Mouse (Mus musculus) monocyte, adult 5-6 weeks (primary cell): ENCODE measurements around the gene Zc2hc1c. TPM values are rescaled to one million over a fixed set of nuclear protein-coding genes. Genes with fewer than 3 reads are reported as not detected.
A peak's percentile ranks its signal among the peaks of the same experiment; 100 is the strongest.

Experiments used
- ATAC-seq: fragments of 153-309, 156-312 bp; replicated peaks from 2 replicates; pipeline ENCODE4 v1.8.0; 2017; ENCODE audit warnings: mild to moderate bottlenecking; ENCODE audit not compliant: low TSS enrichment, insufficient number of reproducible peaks, severe bottlenecking, poor library complexity, low FRiP score
- total RNA-seq: library from RNA; stranded (forward); fragments of 200-1000, 200-491, 200-594 nt; gene quantifications from 3 replicates; pipeline ENCODE4 v1.2.3, GENCODE M21; 2017

The Zc2hc1c gene
- total RNA-seq, 1 experiment from 2014 or later: not detected

DNA sequence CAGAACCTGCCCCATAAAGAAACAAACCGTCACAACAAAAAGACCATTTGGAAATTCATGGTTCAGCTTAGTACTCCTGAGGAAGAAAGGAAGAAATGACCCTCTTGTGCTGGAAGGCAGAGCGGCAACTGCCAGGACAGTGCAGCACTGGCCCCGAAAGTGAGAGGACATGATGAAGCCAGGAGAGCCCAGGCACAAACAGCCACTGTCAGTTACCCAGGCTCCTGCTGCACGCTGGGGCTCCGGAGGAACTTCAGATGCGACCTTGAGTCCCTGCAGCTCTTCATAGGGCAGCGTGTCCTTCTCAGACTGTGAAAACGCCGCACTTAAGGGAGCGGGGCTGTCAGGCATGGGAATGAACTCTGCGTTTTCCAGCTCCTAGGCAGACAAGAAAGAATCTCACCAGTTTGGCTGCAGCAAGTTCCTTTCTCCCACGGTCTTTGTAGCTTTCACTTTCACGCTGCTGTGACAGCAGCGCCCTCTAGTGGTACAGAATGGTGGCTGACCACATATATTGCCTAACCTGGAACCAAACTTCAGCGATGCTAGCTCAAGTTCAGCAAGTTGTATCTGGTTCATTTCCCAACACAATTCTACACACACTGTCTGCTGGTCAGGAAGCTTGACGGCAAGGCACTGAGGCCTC, 17.0 kb downstream of the Zc2hc1c start:
- peak; percentile 84 for ATAC-seq

DNA sequence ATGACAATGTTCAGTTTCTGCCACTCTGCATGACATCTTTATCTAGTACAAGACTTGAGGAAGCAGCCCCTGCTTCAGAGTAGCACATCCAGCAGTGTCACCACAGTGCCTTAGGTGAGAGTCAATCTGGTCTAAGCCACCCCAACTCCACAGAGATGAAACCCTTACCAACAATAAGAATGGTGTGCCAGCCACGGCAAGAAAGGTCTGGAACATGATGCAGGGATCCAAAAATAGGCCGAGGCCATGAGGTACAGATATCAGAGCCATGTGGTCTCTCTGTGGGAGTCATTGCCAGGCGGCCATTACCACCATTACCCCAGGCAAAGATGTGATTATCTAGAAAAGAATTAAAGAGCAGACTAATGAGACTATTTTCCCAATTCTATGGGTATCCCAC, 20.3 kb downstream of the Zc2hc1c start:
- no peak for ATAC-seq

DNA sequence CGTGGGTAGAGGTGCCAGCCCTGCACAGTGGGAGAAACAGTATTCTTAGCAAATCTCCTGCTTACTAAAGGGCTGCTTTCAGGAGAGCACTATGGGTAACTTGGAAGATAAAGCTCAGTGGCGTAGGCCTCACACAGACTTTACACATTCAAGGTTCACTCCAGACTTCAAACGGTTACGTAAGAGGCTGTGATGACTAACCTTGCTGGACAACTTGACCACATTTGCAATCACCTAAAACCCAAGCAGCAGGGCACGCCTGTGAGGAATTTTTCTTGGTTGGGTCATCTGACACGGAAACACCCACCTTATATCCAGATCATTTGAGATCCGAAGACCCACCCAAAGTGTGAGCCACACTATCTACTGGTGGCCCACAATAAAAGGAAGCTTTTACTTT, 41.8 kb downstream of the Zc2hc1c start:
- no peak for ATAC-seq

DNA sequence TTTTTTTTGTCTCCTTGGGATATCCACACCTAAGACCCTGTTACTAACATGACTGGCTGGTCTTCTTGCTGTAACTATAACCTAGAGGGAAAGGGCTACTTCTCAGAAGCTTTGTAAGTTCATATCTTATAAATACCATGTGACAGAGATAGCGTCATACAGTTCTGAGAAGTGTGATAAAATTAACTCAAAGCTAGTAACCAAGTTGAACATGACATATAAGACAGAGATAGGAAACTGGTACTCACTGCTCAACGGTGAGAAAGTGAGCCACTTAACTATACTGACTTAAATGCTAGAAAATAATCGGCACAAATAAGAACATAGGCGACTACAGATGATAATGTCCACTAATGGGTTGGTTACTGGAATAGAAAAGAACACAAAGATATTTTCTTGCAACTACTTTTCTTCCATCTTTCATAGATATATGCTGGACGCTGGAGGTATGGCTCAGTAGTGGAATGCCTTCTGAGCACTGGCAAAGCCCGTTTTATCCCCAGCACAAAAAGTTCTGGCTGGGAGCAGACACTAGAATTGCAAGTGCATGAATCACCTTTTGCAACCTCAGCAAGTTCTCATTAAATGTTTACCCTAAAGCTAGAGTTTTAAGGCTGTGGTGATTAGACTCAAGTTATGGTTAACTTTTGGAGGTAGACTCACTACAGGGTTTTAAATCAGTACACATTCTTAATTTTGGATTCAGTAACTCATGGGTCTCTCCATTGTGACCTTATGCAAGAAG, 49.3 kb downstream of the Zc2hc1c start:
- ATAC-seq: no peak

DNA sequence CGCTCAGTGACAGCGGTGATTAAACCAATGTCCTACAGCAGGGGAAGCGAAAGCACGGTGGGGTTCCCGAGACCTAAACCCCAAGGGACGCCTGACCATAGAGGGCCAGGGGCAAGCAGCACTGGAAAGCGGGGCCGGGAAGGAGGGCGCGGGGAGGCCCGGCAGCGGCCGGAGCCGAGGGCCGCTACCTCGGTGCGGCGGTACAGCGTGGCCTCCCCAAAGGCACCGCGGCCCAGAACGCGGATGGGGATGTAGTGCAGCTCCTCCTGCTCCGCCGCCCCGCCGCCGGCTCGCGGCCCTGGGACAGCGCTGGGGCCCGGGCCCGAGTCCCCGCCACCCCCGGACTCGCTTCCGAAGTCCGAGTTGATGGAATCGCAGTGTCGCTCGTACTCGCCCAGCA, 50.4 kb downstream of the Zc2hc1c start:
- no peak for ATAC-seq

DNA sequence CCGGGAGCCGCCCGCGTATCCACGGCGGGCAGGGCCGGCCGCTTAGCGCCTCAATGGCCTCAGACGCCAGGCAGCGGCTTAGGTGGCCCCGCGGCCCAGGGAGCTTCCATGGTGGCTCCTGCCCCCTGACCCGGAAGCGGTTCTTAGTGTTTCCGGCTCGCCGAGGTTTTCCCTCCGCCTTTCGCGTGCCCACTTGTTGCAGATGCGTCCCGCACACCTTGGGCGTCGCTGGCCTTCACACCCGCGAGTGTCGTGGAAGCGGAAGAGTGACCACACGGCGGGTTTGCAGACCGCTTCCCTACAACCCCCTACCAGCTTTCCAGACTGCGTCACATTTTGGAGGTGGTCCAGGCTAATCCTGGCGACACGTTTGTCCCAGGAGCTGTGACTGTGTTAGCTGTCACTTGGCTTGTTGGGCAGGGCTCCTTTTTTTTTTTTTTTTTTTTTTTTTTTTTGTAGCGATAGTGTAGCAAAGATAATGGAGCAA, 50.9 kb downstream of the Zc2hc1c start, which contains the start of gene Nek9:
Nek9 (minus strand) TSS at position 120 of the 487 bp plus-strand sequence.
- ATAC-seq: peak; percentile 85

DNA sequence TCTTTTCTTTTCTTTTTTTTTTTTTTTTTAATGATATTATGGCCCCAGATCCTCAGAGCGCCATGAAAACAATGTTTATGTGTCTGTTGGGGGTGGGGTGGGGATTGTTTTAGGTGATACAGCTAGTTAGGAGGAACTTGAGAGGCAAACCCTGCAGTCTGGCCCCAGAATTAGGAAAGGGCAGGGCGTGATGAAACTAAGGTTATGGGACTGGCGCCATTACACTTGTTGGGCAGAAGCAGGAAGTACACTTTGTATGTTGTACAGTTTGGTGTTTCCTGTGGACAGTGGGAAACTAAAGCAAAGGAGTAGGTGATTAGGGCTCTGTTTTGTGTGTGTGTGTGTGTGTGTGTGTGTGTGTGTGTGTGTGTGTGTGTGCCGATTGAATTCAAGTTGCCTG, 51.6 kb downstream of the Zc2hc1c start:
- peak; percentile 81 for ATAC-seq

DNA sequence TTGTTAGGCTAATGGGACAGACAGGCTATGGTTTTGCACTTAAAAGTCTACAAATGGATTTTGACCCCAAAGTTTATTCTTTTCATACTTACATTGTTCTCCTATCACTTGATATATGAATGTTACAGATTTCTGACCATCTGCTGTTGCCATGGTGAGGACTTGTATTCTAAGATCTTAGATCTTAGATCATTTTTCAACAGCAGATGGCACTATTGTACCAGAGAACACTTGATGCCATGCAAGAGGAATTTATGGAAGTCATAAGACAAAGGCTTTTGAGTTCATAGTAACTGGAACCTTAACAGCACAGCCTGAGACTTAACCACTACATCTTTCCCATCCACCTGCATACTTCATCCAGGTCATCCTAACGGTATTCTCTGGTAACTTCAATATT, 52.7 kb downstream of the Zc2hc1c start:
- ATAC-seq: peak; percentile 34; the same call in 1 of the 2 replicates

DNA sequence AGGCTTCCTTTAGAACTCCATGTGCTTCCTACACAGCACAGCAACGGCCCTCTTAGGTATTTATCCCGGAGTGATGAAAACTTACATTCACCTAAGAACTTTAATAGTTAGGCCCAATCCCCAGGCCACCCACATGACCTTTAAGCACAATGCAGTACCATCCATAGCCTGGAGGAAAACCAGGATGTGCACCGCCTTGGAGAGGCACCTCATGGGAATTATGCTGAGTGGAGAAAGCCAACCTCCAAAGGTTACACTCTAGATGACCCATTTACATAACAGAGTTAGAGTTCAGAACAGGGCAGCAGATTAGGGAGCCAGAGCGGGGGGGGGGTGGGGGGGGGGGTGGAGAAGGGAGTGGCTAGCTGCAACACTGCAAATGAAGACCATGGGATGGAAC, 53.9 kb downstream of the Zc2hc1c start:
- no peak for ATAC-seq

DNA sequence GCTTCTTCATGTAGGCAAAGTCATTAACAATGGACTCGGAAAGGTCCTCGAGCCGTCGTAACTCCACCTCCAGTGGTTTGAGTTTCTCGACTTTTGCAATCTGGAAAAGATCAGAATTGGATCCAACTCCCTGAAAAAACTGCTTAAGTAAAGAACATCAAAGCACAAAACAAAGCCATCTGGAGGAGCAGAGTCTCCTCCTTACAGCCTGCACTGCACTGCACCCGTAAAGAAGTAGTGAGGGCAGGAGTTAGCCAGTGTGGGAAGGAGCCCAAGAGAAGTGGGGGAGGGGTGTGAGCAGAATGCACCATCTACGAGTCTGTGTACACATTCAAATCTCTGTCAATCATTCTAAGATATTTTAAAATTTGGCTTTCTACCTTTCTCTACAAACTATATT, 55.9 kb downstream of the Zc2hc1c start:
- no peak for ATAC-seq

DNA sequence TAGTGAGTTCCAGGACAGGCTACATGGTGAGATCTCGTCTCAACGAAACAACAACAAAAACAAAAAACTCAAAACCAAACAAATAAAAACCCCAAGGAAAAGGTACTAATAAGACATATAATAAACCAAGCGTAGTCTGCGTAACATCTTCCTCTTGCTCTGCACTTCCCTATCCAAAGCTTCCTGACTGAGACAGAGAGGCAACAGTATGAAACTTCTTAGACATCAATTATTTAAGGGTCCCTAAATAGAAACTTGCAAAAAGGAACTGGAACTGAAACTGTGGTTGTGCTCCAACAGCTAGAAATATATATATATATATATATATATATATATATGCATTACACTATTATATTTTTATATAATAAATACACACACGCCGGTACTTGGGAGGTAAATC, 57.2 kb downstream of the Zc2hc1c start:
- no peak for ATAC-seq

DNA sequence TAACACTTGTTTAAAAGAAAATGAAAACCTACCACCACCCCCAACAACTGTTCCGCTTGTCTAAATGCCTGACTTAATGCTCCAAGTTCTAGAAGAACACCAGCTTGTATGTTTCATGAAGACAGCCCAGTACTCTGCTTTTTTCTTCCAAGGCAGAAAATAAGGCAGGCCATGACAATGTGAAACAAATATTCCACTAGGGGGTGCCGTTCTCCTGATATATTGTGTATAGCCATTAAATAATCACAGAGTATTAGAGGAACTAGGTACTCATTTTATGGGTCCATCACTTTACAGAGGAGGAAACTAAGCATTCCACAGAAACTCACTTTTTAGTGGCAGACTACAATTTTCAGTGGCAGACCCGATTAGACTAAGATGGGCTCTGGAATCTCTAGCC, 58.0 kb downstream of the Zc2hc1c start:
- ATAC-seq: peak; percentile 46

DNA sequence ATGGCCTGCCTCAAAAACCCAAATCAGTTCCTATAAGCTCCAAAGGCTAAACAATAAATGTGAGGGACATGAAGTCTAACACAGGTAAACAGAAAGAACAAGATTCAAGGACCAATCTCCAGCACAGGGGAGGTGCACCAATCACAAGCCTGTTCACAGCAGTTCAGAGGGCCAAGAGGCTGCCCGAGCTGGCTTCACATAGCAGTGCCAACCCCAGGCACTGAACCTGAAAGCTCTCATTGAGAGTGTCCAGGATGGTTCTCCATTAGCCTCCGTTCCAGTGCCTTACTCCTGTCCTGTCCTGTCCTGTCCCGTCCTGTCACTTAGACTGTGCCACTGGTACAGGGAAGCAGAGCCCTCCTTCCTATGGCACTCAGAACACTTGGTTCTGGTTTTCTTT, 58.8 kb downstream of the Zc2hc1c start:
- no peak for ATAC-seq

DNA sequence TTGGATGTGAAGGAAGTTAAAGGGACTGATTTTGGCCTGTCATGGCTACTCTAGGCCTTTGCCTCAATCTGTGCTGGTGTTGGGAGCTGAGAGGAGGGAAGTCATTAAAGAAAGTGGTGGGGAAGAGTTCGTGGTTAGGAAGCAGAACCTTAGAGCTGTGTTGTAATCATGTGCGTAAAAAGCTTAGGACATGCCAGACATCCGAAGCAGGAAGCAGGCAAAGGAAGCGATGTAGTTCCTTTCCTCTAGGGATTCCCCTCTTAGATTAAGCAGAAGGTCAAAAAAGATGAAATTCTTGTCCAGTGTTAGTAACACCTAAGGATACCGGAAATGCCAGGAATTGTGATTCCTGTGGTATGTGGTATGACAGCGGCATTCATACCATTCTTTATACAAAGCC, 59.9 kb downstream of the Zc2hc1c start:
- peak; percentile 79 for ATAC-seq

Other genes with a start within 250 kb of the Zc2hc1c start
- gene Prox2, start 177.8 kb upstream of the Zc2hc1c start, total RNA-seq: 5.0 TPM in 1 of 3 replicates, not detected in the others
- 309 to 346 TPM (median 316 TPM) in 3 replicates for gene Dlst, start 177.8 kb upstream of the Zc2hc1c start, total RNA-seq
- 0.19 TPM in 1 of 3 replicates, not detected in the others for gene Rps6kl1, start 137.3 kb upstream of the Zc2hc1c start, total RNA-seq
- not detected in 3 replicates for gene Pgf, start 110.8 kb upstream of the Zc2hc1c start, total RNA-seq
- gene Eif2b2, start 69.1 kb upstream of the Zc2hc1c start, total RNA-seq: 32.1 to 63.3 TPM (median 55.5 TPM) in 3 replicates
- gene Mlh3, start 18.0 kb upstream of the Zc2hc1c start, total RNA-seq: 4.7 to 8.6 TPM (median 7.4 TPM) in 3 replicates
- gene Acyp1, start 153 bp upstream of the Zc2hc1c start, total RNA-seq: 29.6 to 30.7 TPM (median 30.7 TPM) in 3 replicates
- 30.4 to 50.6 TPM (median 33.8 TPM) in 3 replicates for gene Nek9, start 50.8 kb downstream of the Zc2hc1c start, total RNA-seq
- gene Tmed10, start 86.3 kb downstream of the Zc2hc1c start, total RNA-seq: 92.0 to 115 TPM (median 97.4 TPM) in 3 replicates
- 138 to 560 TPM (median 216 TPM) in 3 replicates for gene Fos, start 185.3 kb downstream of the Zc2hc1c start, total RNA-seq